Mouse (Mus musculus): ENCODE data around the gene Kndc1. TPM values are rescaled to one million over a fixed set of nuclear protein-coding genes. Genes with fewer than 3 reads are reported as not detected.

The Kndc1 gene
- polyA plus RNA-seq, 1 experiment, result not detected

DNA sequence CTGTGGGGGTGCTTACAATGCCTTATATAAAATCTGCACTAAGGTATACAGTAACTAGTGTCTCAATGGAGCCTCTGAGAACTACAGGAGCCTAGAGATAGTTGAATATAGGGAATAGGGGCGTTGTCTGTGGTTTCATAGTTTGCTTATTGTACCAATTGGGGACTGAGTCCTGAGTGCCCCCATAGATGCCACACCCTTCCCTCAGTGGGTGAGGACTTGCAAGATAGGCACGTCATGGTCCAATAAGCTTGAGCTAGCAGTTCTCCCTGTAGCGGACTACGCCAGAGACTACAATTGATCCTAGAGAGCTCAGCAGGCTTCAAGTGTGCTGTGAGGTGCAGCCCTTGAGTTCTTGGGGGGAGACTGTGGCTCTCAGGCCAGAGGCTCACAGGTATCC, 61.0 kb downstream of the Kndc1 start:
- Histone ChIP-seq H3K9me3 (ENCODE audit: control insufficient read depth, low read length) (no peaks in the 10 kb centered on the region), H3K27me3 (ENCODE audit: control insufficient read depth) (peaks cover 23% of the 10 kb centered on the region), H3K36me3 (ENCODE audit: control insufficient read depth) (no peaks in the 10 kb centered on the region), H3K4me3 (replicated peaks) (no peak overlapping the region), H3K4me1 (ENCODE audit: control insufficient read depth) (peaks cover 26% of the 10 kb centered on the region)
- TF ChIP-seq GATA1 (IDR thresholded peaks at IDR 0.05; ENCODE audit: low read length) (no peak), TAL1 (IDR thresholded peaks at IDR 0.05; ENCODE audit: low read length) (no peak)

DNA sequence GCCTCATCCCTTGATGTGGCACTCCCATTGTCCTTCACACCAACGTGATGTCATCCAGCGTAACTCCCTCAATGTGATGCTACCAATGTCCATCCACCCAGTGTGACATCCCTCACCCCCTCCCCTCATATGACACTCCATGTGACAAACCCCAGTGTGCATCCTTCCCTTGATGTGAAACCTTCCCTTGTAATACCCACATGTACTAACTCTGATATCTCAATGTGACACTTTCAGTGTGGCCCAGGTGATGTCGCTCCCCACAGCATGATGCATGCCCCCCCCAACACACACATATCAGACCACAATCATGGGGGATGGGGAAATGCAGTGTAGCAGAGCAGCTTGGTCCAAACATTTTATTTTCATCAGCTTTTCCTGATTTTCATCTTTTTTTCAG, 62.2 kb downstream of the Kndc1 start:
- no peaks in the 10 kb centered on the region for H3K36me3 ChIP-seq (ENCODE audit: control insufficient read depth)
- no peaks in the 10 kb centered on the region for H3K9me3 ChIP-seq (ENCODE audit: control insufficient read depth, low read length)
- TF ChIP-seq TAL1 (IDR thresholded peaks at IDR 0.05; ENCODE audit: low read length) (no peak), GATA1 (IDR thresholded peaks at IDR 0.05; ENCODE audit: low read length) (no peak)
- peaks cover 18% of the 10 kb centered on the region for H3K4me1 ChIP-seq (ENCODE audit: control insufficient read depth)
- peaks cover 23% of the 10 kb centered on the region for H3K27me3 ChIP-seq (ENCODE audit: control insufficient read depth)
- H3K4me3 ChIP-seq (replicated peaks), result no peak overlapping the region

- Histone ChIP-seq H3K36me3 (ENCODE audit: control insufficient read depth) (no peaks in the 10 kb centered on the region), H3K27me3 (ENCODE audit: control insufficient read depth) (peaks cover 23% of the 10 kb centered on the region), H3K9me3 (ENCODE audit: control insufficient read depth, low read length) (no peaks in the 10 kb centered on the region), H3K4me3 (replicated peaks) (no peak overlapping the region), H3K4me1 (ENCODE audit: control insufficient read depth) (peaks cover 17% of the 10 kb centered on the region)
- TF ChIP-seq TAL1 (IDR thresholded peaks at IDR 0.05; ENCODE audit: low read length), result no peak
- TF ChIP-seq GATA1 (IDR thresholded peaks at IDR 0.05; ENCODE audit: low read length), result no peak
Measured at GRCm38 (mm10) chr7:139957437-139957836, 62.9 kb downstream of the Kndc1 start.

DNA sequence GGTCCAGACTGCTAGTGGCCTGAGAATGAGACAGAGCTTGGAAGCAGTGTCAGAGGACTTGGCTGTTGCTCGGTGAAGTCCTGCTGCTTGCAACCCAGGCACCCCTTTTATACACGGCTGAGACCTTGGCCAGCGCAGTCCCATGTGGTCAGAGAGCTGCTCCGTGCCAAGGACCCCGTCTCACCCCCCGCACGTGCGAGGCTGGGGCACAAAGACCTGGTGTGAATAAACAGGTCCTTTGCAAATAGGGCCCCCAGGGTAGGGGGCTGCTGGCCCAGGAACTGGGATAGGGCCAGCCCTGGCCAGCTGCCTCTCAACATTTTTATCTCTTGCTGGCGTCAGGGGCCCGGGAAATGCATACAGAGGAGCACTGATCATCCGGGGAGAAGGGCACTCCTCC, 63.5 kb downstream of the Kndc1 start:
- Histone ChIP-seq H3K36me3 (ENCODE audit: control insufficient read depth) (no peaks in the 10 kb centered on the region), H3K4me1 (ENCODE audit: control insufficient read depth) (peaks cover 17% of the 10 kb centered on the region), H3K4me3 (replicated peaks) (no peak overlapping the region), H3K27me3 (ENCODE audit: control insufficient read depth) (peaks cover 23% of the 10 kb centered on the region), H3K9me3 (ENCODE audit: control insufficient read depth, low read length) (no peaks in the 10 kb centered on the region)
- TF ChIP-seq GATA1 (IDR thresholded peaks at IDR 0.05; ENCODE audit: low read length), result no peak
- TF ChIP-seq TAL1 (IDR thresholded peaks at IDR 0.05; ENCODE audit: low read length), result no peak

- H3K27me3 ChIP-seq (ENCODE audit: control insufficient read depth), result peaks cover 23% of the 10 kb centered on the region
- H3K36me3 ChIP-seq (ENCODE audit: control insufficient read depth), result no peaks in the 10 kb centered on the region
- TF ChIP-seq GATA1 (IDR thresholded peaks at IDR 0.05; ENCODE audit: low read length) (no peak), TAL1 (IDR thresholded peaks at IDR 0.05; ENCODE audit: low read length) (no peak)
- H3K4me3 ChIP-seq (replicated peaks), result no peak overlapping the region
- no peaks in the 10 kb centered on the region for H3K9me3 ChIP-seq (ENCODE audit: control insufficient read depth, low read length)
- peaks cover 6% of the 10 kb centered on the region; the same call in 1 of the 2 replicates for H3K4me1 ChIP-seq (ENCODE audit: control insufficient read depth)
Measured at GRCm38 (mm10) chr7:139961141-139961540, 66.6 kb downstream of the Kndc1 start.

- H3K9me3 ChIP-seq (ENCODE audit: control insufficient read depth, low read length), result no peaks in the 10 kb centered on the region
- H3K27me3 ChIP-seq (ENCODE audit: control insufficient read depth), result peaks cover 1% of the 10 kb centered on the region; the same call in 1 of the 2 replicates
- no peaks in the 10 kb centered on the region for H3K4me1 ChIP-seq (ENCODE audit: control insufficient read depth)
- no peak overlapping the region for H3K4me3 ChIP-seq (replicated peaks)
- no peaks in the 10 kb centered on the region for H3K36me3 ChIP-seq (ENCODE audit: control insufficient read depth)
- no peak for TF ChIP-seq TAL1 (IDR thresholded peaks at IDR 0.05; ENCODE audit: low read length)
- TF ChIP-seq GATA1 (IDR thresholded peaks at IDR 0.05; ENCODE audit: low read length), result no peak
Measured at GRCm38 (mm10) chr7:139963814-139964213, 69.3 kb downstream of the Kndc1 start.

- no peak overlapping the region for H3K4me3 ChIP-seq (replicated peaks)
- no peaks in the 10 kb centered on the region for H3K36me3 ChIP-seq (ENCODE audit: control insufficient read depth)
- TF ChIP-seq GATA1 (IDR thresholded peaks at IDR 0.05; ENCODE audit: low read length) (no peak), TAL1 (IDR thresholded peaks at IDR 0.05; ENCODE audit: low read length) (no peak)
- H3K4me1 ChIP-seq (ENCODE audit: control insufficient read depth), result no peaks in the 10 kb centered on the region
- no peaks in the 10 kb centered on the region for H3K9me3 ChIP-seq (ENCODE audit: control insufficient read depth, low read length)
- H3K27me3 ChIP-seq (ENCODE audit: control insufficient read depth), result no peaks in the 10 kb centered on the region
Measured at GRCm38 (mm10) chr7:139967175-139967574, 72.7 kb downstream of the Kndc1 start.

GRCm38 (mm10) chr7:139968428-139968827, 73.9 kb downstream of the Kndc1 start:
- H3K4me3 ChIP-seq (replicated peaks), result no peak overlapping the region
- H3K27me3 ChIP-seq (ENCODE audit: control insufficient read depth), result no peaks in the 10 kb centered on the region
- TF ChIP-seq TAL1 (IDR thresholded peaks at IDR 0.05; ENCODE audit: low read length) (no peak), GATA1 (IDR thresholded peaks at IDR 0.05; ENCODE audit: low read length) (no peak)
- H3K36me3 ChIP-seq (ENCODE audit: control insufficient read depth), result no peaks in the 10 kb centered on the region
- no peaks in the 10 kb centered on the region for H3K9me3 ChIP-seq (ENCODE audit: control insufficient read depth, low read length)
- H3K4me1 ChIP-seq (ENCODE audit: control insufficient read depth), result no peaks in the 10 kb centered on the region

DNA sequence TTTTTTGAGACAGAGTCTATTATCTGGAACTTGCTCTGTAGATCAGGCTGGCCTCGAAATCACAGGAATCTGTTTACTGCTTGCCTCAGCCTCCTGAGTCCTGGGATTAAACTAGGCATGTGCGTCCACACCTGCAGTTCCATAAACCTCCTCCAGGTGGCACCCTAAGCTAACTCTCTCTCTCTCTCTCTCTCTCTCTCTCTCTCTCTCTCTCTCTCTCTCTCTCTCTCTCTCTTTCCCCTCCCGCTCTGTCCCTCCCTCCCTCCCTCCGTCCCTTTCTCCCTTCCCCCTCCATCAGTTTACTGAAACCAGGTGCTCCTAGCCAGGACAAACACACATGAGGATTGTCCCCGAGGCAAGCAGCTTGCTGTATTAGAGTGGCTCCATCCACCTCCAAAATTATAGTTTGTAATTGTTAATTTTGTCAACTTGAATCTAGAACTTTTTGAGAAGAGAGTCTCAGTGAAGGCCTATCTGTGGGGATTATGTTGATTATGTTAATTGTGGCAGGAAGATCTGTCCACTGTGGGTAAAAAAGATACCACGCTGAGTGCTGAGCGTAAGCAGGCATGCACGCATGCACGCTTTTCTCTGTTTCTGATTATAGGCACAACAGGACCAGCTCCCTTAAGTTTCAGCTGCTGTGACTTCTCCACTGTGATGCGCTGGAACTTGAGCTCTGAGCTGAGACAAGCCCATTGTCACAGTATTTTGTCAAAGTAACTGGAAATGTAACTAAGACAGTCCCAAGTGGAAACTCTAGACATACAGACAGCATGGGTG, 75.0 kb downstream of the Kndc1 start:
- Histone ChIP-seq H3K4me1 (ENCODE audit: control insufficient read depth) (no peaks in the 10 kb centered on the region), H3K36me3 (ENCODE audit: control insufficient read depth) (no peaks in the 10 kb centered on the region), H3K4me3 (replicated peaks) (no peak overlapping the region)

More for the DNA sequence above, 75.0 kb downstream of the Kndc1 start:
- no peaks in the 10 kb centered on the region for H3K9me3 ChIP-seq (ENCODE audit: control insufficient read depth, low read length)
- no peaks in the 10 kb centered on the region for H3K27me3 ChIP-seq (ENCODE audit: control insufficient read depth)
- TF ChIP-seq GATA1 (IDR thresholded peaks at IDR 0.05; ENCODE audit: low read length), result no peak
- no peak for TF ChIP-seq TAL1 (IDR thresholded peaks at IDR 0.05; ENCODE audit: low read length)
